Comparison of ENCODE assay signal across 9 mouse cellular contexts in the genomic region with DNA sequence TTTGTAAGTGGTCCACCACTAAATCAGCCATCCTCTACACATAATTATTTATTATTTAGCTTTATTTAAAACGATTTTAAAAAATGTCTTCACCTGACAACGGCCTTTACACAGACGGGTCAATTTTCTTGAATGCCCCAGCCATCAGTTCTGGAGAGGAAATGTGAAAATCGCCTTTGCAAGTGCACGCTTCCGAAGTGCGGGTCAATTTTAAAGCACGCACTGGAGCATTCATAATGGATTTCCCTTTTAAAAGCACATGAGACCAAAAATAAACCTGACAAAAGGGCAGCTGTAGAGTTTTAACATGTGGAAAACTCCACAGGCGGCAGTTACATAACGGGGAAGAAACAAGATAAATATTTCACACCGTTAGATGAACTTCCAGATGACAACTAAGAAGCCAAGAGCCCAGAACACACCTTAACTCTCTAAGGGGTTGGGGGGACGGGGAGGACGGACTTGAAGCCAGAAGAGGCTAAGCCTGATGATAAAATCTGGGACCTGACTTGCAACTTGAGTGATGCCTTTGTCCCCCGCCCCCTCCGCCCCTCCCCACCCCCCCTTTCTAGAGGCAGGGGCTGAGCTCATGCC. TPM values are rescaled to one million over a fixed set of nuclear protein-coding genes. Genes with fewer than 3 reads are reported as not detected.
DNase-seq lines count a peak whose midpoint lies in the region; ATAC-seq and TF ChIP-seq lines count a peak whose summit lies in the region.
"Had no signal": no experiment of that assay in that cellular context is flagged by ENCODE, and none has a peak within 500 bp of the region (broad histone marks: within the 10 kb centered on the region; RNA-seq: fewer than 3 reads in every experiment).

No protein-coding gene starts in this region.

- ATAC-seq in lung, embryonic 16.5 days (ENCODE audit: low read depth): no peak
- no peak; the same call in 1 of the 2 replicates for ATAC-seq in forebrain, postnatal 0 days
- ATAC-seq in limb, embryonic 15.5 days (ENCODE audit: insufficient number of reproducible peaks, low FRiP score, low TSS enrichment, low read depth): no peak
- no peak for ATAC-seq in stomach, embryonic 15.5 days (ENCODE audit: insufficient read depth, low FRiP score, low read depth)
- ATAC-seq in megakaryocyte-erythroid progenitor cell, adult 5-6 weeks (replicated peaks; ENCODE audit: low FRiP score, low TSS enrichment, poor library complexity, severe bottlenecking): no peak

- no peaks in the 10 kb centered on the region for H3K9me3 ChIP-seq in lung, embryonic 16.5 days (ENCODE audit: control insufficient read depth, low read length)
- no peaks in the 10 kb centered on the region for H3K9me3 ChIP-seq in forebrain, postnatal 0 days (ENCODE audit: low read length)
- no peaks in the 10 kb centered on the region for H3K9me3 ChIP-seq in limb, embryonic 15.5 days
- no peaks in the 10 kb centered on the region for H3K9me3 ChIP-seq in stomach, embryonic 15.5 days

- no peaks in the 10 kb centered on the region for H3K36me3 ChIP-seq in lung, embryonic 16.5 days (ENCODE audit: control insufficient read depth, insufficient read depth, low read length)
- no peaks in the 10 kb centered on the region for H3K36me3 ChIP-seq in forebrain, postnatal 0 days (ENCODE audit: insufficient read depth)
- H3K36me3 ChIP-seq in limb, embryonic 15.5 days: no peaks in the 10 kb centered on the region
- H3K36me3 ChIP-seq in stomach, embryonic 15.5 days: no peaks in the 10 kb centered on the region

- no peaks in the 10 kb centered on the region; the same call in 1 of the 2 replicates for H3K4me1 ChIP-seq in lung, embryonic 16.5 days (replicated peaks; ENCODE audit: control insufficient read depth, insufficient read depth, low read length)
- H3K4me1 ChIP-seq in forebrain, postnatal 0 days (ENCODE audit: insufficient read depth): peaks cover 6% of the 10 kb centered on the region; the same call in 1 of the 2 replicates
- peaks cover 17% of the 10 kb centered on the region for H3K4me1 ChIP-seq in limb, embryonic 15.5 days
- no peaks in the 10 kb centered on the region for H3K4me1 ChIP-seq in stomach, embryonic 15.5 days

- no peak for DNase-seq in lung, postnatal 10 days
- DNase-seq in forebrain, postnatal 0 days: peak; percentile 16
- DNase-seq in spleen, postnatal 36 days (ENCODE audit: low spot score in 2 of 2): no peak
- no peak for DNase-seq in thymus, postnatal 10 days (ENCODE audit: low spot score in 2 of 2)

- peak overlapping the region; percentile 94 for H3K4me2 ChIP-seq in lung, embryonic 16.5 days (ENCODE audit: low read depth, low read length)
- peak overlapping the region; percentile 99 for H3K4me2 ChIP-seq in forebrain, postnatal 0 days (ENCODE audit: low read depth)
- H3K4me2 ChIP-seq in limb, embryonic 15.5 days: peak overlapping the region; percentile 93
- peak overlapping the region; percentile 99 for H3K4me2 ChIP-seq in stomach, embryonic 15.5 days

- 3% methylated on average over 15 of the region's 15 CpGs for WGBS in lung, embryonic 16.5 days
- 1% methylated on average over 15 of the region's 15 CpGs for WGBS in forebrain, postnatal 0 days
- 2% methylated on average over 15 of the region's 15 CpGs for WGBS in limb, embryonic 15.5 days
- 2% methylated on average over 15 of the region's 15 CpGs for WGBS in stomach, embryonic 15.5 days

- H3K27ac ChIP-seq in lung, embryonic 16.5 days (ENCODE audit: low read length): no peak overlapping the region
- H3K27ac ChIP-seq in forebrain, postnatal 0 days (ENCODE audit: low read depth, low read length): no peak overlapping the region
- 0 out of 2 replicates have a peak overlapping the region, but pooled peaks have one; percentile 60 for H3K27ac ChIP-seq in limb, embryonic 15.5 days
- no peak overlapping the region for H3K27ac ChIP-seq in stomach, embryonic 15.5 days
- H3K27ac ChIP-seq: macrophage had no signal

- H3K4me3 ChIP-seq in lung, embryonic 16.5 days (ENCODE audit: low read length): peak overlapping the region; percentile 69
- H3K4me3 ChIP-seq in forebrain, postnatal 0 days (ENCODE audit: low read depth, low read length): peak overlapping the region; percentile 63
- peak overlapping the region; percentile 62 for H3K4me3 ChIP-seq in limb, embryonic 15.5 days
- H3K4me3 ChIP-seq in stomach, embryonic 15.5 days (replicated peaks): peak overlapping the region; percentile 61

- H3K9ac ChIP-seq in lung, embryonic 16.5 days (ENCODE audit: low read length): peak overlapping the region; percentile 73
- peak overlapping the region; percentile 61; the same call in 1 of the 2 replicates for H3K9ac ChIP-seq in forebrain, postnatal 0 days
- H3K9ac ChIP-seq in limb, embryonic 15.5 days: no peak overlapping the region
- H3K9ac ChIP-seq in stomach, embryonic 15.5 days: no peak overlapping the region

- TF ChIP-seq CTCF in forebrain, postnatal 0 days (IDR thresholded peaks at IDR 0.05; ENCODE audit: low read depth): no peak

- peaks cover 6% of the 10 kb centered on the region; the same call in 1 of the 2 replicates for H3K27me3 ChIP-seq in lung, embryonic 16.5 days (ENCODE audit: control insufficient read depth, insufficient read depth, low read depth, low read length)
- H3K27me3 ChIP-seq in forebrain, postnatal 0 days (ENCODE audit: insufficient read depth, low read length): no peaks in the 10 kb centered on the region
- peaks cover 18% of the 10 kb centered on the region for H3K27me3 ChIP-seq in limb, embryonic 15.5 days
- peaks cover 7% of the 10 kb centered on the region; the same call in 1 of the 2 replicates for H3K27me3 ChIP-seq in stomach, embryonic 15.5 days (replicated peaks)

RNA-seq across cellular contexts. Expression of a gene that starts 0.6 kb away (rescaled TPM):
- 14.6 and 15.2 TPM in 2 replicates for polyA plus RNA-seq in lung, embryonic 16.5 days (2015; fragmentation: Nextera tagmentation; extraction: Ambion mirVana)
- 17.4 and 22.4 TPM in 2 replicates for total RNA-seq in forebrain, postnatal 0 days (2014; rRNA removed)
- 18.6 and 23.2 TPM in 2 replicates for polyA plus RNA-seq in forebrain, postnatal 0 days (2015; fragmentation: Nextera tagmentation; extraction: Ambion mirVana)
- polyA plus RNA-seq in limb, embryonic 15.5 days (2015; fragmentation: Nextera tagmentation; extraction: Ambion mirVana): 13.8 and 15.6 TPM in 2 replicates
- 4.2 and 5.7 TPM in 2 replicates for polyA plus RNA-seq in stomach, embryonic 15.5 days (2015; fragmentation: Nextera tagmentation; extraction: Ambion mirVana)
- total RNA-seq in megakaryocyte-erythroid progenitor cell, adult 5-6 weeks (2014; fragmentation: Nextera tagmentation): not detected in 2 replicates
- total RNA-seq in megakaryocyte-erythroid progenitor cell, adult 5-6 weeks (2017): 0.09 TPM in 1 of 2 replicates, not detected in the other
- polyA plus RNA-seq: macrophage had no signal

RNA-seq across cellular contexts. Expression of a gene that starts 37.8 kb away (rescaled TPM):
- 44.2 and 47.0 TPM in 2 replicates for polyA plus RNA-seq in lung, embryonic 16.5 days (2015; fragmentation: Nextera tagmentation; extraction: Ambion mirVana)
- total RNA-seq in forebrain, postnatal 0 days (2014; rRNA removed): 37.8 and 74.6 TPM in 2 replicates
- polyA plus RNA-seq in forebrain, postnatal 0 days (2015; fragmentation: Nextera tagmentation; extraction: Ambion mirVana): 34.5 and 35.4 TPM in 2 replicates
- polyA plus RNA-seq in limb, embryonic 15.5 days (2015; fragmentation: Nextera tagmentation; extraction: Ambion mirVana): 39.2 and 40.3 TPM in 2 replicates
- polyA plus RNA-seq in stomach, embryonic 15.5 days (2015; fragmentation: Nextera tagmentation; extraction: Ambion mirVana): 41.9 and 48.6 TPM in 2 replicates
- total RNA-seq in megakaryocyte-erythroid progenitor cell, adult 5-6 weeks (2014; fragmentation: Nextera tagmentation): 41.6 and 42.4 TPM in 2 replicates
- total RNA-seq in megakaryocyte-erythroid progenitor cell, adult 5-6 weeks (2017): 61.9 and 84.4 TPM in 2 replicates

Comparison
In these comparisons a context has a peak if more than half of its experiments do, and no peak if none do; other contexts are left out.
1. H3K9ac ChIP-seq: peak in lung, embryonic 16.5 days (single experiment) and forebrain, postnatal 0 days (single experiment); none in limb, embryonic 15.5 days (single experiment) and stomach, embryonic 15.5 days (single experiment).
2. Peak in every context shown above with its lines, with median percentiles within 50 percentile points of each other: H3K4me2 ChIP-seq and H3K4me3 ChIP-seq.